Mouse (Mus musculus) heart, adult 9 months (tissue): ENCODE results near the gene Tspan1.
A peak's percentile ranks its signal among the peaks of the same experiment; 100 is the strongest.

ENCODE experiments used
- DNase-seq, 2 experiments: peaks; one replicate each; pipeline ENCODE4 v3.0.0; 2022; ENCODE audit warnings: low spot score in 2 of 2

Tspan1 gene

DNA sequence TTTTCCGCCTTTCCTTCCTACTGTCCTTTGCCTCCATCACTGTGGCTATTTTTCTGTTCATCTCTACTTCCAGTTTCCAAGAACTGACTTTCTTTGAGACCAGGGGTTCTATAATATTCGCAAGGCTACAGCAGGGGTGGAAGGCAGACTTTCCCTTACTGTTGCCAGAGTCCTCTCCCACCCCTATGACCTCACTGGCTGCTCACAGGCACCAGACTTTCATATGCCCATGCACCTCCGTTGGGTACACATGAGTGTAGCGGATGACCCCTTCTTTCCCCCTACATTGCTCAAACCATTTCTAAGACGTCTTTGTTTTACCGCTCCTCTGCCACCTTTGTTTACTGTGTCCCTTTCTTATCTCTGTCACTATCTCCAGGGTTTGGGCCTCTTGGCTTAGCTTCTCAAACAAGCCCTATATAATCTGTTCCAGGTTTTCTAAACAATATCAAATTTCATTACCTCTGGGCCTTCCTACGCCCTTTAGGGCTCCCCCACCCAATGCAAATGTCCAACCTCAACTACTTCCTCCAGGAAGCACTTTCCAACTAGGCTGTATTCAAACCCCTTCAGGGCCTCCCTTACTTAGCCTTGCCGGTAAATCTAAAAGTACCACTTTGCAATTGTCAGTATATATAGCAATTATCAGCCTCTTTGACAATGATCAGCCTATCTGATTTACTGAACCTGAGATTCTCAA, 1.5 kb downstream of the Tspan1 start:
- DNase-seq, result no peak

DNA sequence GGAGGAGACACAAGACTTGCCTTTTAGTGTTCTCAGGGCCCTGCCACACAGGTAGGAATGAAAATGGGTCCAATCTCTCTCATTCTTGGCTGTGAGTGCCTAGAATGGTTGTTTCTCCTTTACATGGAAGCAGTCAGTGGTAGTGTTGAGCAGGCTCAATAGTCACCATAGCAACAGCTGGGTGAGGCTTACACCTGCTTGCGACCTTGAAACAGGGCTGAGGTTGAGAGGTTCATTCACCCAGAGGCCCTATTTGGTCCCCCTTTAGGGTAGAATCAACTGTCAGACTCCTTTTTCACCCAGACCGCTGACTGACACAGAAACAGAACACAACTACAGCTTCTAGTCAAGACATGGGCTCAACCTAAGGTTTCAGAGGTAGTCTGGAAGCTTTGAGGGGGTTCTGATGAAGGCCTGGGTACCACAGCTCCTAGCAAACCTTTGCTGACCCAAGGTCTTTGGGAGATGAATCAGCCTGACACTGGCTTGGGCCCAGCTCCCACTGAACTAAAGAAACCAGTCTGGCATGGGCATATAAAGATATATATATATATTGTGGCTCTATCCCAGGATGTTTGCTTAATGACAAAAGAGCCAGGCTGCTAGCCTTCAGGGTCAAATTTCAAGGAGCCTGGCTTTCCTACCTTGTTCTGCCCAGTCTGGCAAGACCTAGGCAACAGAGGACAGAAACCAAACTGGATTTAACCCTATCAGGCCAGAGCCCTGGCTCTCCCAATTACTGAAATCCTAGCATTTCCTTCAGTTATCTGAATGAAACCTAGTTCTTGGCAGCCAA, 2.4 kb downstream of the Tspan1 start:
- DNase-seq, result no peak

DNA sequence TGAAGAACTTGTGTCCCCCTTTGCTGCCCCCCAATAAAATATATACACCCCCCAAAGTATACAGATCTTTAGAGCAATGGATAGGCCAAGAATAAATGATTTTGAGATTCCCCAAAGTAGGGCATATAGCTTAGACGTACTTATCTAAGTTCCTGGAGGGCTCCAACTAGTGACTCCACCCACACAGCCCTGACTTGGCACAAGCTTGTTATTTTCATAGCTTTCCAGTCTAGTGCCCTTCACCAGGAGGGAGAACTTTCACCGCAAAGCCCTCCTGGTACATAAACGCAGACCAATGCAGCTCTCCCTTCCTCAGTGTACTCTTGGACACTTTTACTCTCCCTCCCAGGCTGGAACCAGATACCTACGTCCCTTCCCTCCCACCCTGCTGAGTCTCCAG, 5.3 kb downstream of the Tspan1 start:
- no peak for DNase-seq

- no peak for DNase-seq
Observed at GRCm38 (mm10) chr4:116160769-116161168, 6.6 kb downstream of the Tspan1 start.

DNA sequence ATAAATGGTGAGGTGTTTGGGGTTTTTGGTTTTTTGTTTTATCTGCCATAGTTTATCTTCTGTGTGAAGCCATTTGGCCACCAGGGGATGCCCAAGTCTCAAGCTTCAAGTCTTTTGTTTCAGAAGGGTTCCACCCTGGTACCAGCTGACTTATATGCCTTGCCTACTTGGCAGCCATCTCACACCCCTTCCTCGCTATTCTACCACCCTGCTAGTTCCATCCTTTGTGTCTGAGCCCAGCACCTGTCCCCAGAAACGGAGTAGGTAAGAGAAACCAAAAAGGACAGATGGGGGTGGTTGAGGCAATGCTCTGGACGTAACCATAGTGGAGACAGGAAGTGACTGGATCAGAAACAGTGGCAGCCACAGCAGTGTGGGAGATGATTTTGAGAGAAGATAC, 7.5 kb downstream of the Tspan1 start:
- DNase-seq, result no peak

DNA sequence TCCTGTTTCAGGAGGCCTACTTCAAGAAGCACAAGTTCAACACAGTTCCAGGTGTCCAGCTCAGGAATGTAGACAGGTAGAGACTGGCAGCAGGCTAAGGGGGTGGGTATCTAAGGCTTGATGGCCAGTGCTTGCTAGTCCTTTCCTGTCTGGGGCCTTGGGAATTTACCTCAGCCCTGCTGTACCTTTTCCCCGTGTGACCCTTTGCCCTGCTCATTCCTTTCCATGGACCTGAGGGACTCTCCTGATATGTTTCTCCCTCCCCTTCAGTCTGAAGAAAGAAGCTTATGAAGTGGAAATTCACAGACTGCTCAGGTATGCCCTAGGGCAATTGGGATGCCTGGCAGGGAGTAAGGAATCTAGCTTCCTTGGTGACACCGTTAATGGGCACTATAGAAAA, 9.5 kb downstream of the Tspan1 start:
- DNase-seq, result no peak

GRCm38 (mm10) chr4:116152702-116153101, 14.7 kb downstream of the Tspan1 start:
- DNase-seq, result no peak

DNA sequence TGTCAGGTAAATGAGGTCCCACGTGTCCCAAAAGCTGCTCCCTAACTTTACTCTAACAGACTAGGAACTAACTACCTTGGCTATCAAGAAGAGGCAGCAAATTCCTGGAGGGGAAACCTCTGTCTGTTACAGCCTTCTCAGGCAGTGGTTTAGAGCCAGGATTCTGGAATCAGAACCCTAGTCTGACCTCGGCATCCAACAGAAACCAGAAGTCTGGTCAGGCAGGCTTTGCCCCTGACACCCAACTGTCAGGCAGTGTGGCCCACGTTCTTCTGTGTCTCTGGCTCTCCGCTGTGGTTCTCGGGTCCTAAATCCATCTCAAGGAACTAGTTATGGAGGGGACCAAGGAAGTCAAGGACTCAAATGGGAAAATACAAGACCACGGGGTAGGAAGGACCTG, 16.2 kb downstream of the Tspan1 start, which contains the start of gene Lurap1:
Lurap1 (minus strand) TSS at position 101 of the 400 bp plus-strand sequence.
- no peak for DNase-seq

GRCm38 (mm10) chr4:116150862-116151221, 16.6 kb downstream of the Tspan1 start:
- DNase-seq, result no peak

- peak; percentile 54 to 62 for DNase-seq
Observed at GRCm38 (mm10) chr4:116150156-116150861, 17.1 kb downstream of the Tspan1 start.

GRCm38 (mm10) chr4:116149812-116150155, 17.6 kb downstream of the Tspan1 start:
- no peak for DNase-seq

GRCm38 (mm10) chr4:116143891-116144717, 23.3 kb downstream of the Tspan1 start:
- peak; percentile 65 to 71 for DNase-seq

DNA sequence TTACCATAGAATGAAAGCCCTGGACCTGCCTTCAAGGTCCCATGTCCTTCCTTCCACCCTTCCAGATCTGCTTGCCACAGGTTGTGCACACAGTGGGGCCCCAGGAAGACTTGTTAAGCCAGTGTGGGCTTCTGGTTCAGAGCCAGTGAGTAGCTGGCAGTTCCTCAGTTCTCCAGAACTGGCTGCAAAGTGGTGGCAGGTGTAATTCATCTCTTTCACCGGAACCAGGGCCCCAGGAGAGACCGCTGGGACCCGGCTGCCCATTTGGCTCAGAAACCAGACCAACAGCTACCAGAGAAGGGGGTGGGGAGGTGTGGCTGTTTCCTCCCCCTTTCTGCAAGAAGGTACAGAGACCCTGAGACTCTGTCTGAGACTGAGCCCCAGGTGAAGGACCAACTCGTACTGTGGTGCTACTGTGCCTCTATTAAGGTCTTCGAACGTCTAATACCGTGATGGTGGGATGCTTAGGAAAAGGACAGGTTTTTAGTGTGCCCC, 24.0 kb downstream of the Tspan1 start:
- peak; percentile 17 to 24 for DNase-seq

DNA sequence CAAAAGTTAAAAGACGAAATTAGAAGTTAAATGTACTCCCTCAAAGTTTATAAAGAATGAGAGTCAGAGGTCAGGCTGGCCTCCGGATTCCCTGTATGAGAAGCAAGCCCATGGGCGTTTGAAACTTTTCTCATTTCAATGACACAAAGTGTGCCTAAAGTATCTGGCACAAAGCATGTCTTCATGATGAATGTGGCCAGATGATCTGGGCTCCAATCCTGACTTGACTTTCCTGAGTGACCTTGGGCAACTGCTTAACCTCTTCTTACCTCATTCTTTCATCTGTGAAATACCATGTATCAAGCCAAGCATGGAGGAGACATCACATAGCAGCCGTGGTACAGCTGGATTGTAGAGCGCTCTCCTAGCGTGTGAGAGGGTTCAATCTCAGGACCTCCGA, 25.1 kb downstream of the Tspan1 start:
- DNase-seq, result no peak

DNA sequence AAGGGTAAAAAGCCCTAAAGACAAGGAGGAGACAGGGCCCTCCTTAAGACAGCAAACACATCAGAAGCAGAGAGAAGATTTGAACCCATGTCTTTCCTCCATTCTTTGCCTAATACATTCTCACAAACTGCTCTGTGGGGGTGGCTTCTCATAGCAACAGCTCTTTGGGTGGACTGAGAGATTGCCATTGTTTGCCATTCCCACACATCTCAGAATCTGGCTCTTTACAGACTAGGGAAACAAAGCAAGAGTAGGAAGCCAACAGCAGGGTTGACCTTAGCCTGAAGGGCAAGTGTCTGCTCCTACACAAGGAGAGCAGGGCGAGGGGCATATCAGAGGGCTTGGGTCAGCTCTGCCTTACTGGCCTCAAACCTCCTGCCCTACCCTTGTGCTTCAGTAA, 25.7 kb downstream of the Tspan1 start:
- no peak for DNase-seq

DNA sequence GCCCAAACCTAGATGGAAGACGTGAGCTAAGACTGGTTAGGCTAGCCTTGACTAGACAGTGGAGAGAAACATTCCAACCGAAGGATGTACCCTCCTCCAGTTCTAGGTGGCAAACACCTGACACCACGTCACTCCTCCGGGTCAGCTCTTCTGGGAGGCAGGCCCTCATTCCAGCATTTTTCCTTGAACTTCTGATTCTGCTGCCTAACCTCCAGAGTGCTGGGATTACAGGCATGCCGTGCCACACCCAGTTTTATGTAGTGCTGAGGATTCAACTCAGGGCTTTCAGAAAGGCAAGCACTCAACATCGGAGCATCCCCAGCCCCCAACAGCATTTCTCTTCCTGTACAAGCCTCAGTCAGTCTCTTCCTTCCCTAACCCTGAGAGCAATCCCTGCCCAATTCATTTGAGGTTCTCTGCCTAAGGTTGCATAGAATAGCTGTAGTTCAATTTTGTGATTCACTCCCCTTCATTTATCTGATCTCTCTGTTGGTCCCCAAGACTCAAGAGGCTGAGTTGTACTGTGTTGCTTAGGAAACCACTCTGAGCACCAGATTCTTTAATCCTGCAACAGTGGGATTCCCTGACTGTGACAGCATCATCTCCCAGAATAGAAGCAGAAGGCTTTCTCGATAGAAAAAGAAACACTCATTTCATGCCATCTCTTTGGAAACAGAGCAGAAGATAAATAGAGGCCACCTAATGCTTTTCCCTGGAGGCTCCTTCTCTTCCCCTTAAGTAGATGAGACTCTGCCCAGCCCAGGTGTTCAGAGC, 26.4 kb downstream of the Tspan1 start:
- DNase-seq, result no peak

- peak in 1 of 2 experiments; percentile 27 for DNase-seq
Observed at GRCm38 (mm10) chr4:116137421-116137996, 29.9 kb downstream of the Tspan1 start.

- DNase-seq, result no peak
Observed at GRCm38 (mm10) chr4:116134990-116135389, 32.4 kb downstream of the Tspan1 start.

GRCm38 (mm10) chr4:116133126-116133525, 34.3 kb downstream of the Tspan1 start:
- no peak for DNase-seq

- no peak for DNase-seq
Observed at GRCm38 (mm10) chr4:116127956-116128355, 39.4 kb downstream of the Tspan1 start.
